ENCODE assay signal across 10 mouse cellular contexts in genomic region chr19:6453349-6453748, GRCm38 (mm10). TPM values are rescaled to one million over a fixed set of nuclear protein-coding genes. Genes with fewer than 3 reads are reported as not detected.
DNase-seq lines count a peak whose midpoint lies in the region; ATAC-seq lines count a peak whose summit lies in the region.
"Had no signal": no experiment of that assay in that cellular context is flagged by ENCODE, and none has a peak within 500 bp of the region (broad histone marks: within the 10 kb centered on the region; RNA-seq: fewer than 3 reads in every experiment).

No protein-coding gene starts in this region.

- H3K9me3 ChIP-seq in neural tube, embryonic 14.5 days (ENCODE audit: control insufficient read depth, low read length) = no peaks in the 10 kb centered on the region
- no peaks in the 10 kb centered on the region for H3K9me3 ChIP-seq in intestine, embryonic 16.5 days (ENCODE audit: control insufficient read depth, low read length)
- H3K9me3 ChIP-seq: heart, embryonic 13.5 days; lung, embryonic 15.5 days had no signal

- ATAC-seq in frontal cortex, adult (ENCODE audit: low TSS enrichment) = peak; percentile 51; the same call in 1 of the 2 replicates
- ATAC-seq in neural tube, embryonic 14.5 days (ENCODE audit: low read depth) = peak; percentile 22
- no peak for ATAC-seq in monocyte, adult 5-6 weeks (replicated peaks; ENCODE audit: insufficient number of reproducible peaks, low FRiP score, low TSS enrichment, poor library complexity, severe bottlenecking)
- no peak for ATAC-seq in intestine, embryonic 16.5 days
- no peak for ATAC-seq in megakaryocyte-erythroid progenitor cell, adult 5-6 weeks (replicated peaks; ENCODE audit: low FRiP score, low TSS enrichment, poor library complexity, severe bottlenecking)

- intact Hi-C loops in heart, postnatal 25 days (cut with DNase I) = loop anchor here (2.0 kb wide), 2 partner anchors 53 to 81 kb away; no protein-coding TSS in a partner anchor

- peak; percentile 86 for DNase-seq in cerebellum, adult 9-11 months
- DNase-seq in layer of hippocampus, adult 8-10 months (ENCODE audit: low spot score in 2 of 2) = peak; percentile 84 to 85
- DNase-seq in heart, postnatal 25 days (ENCODE audit: low spot score) = no peak

- 51% methylated on average over 8 of the region's 8 CpGs for WGBS in neural tube, embryonic 14.5 days
- 83% methylated on average over 8 of the region's 8 CpGs for WGBS in intestine, embryonic 16.5 days

- H3K27ac ChIP-seq in neural tube, embryonic 14.5 days (ENCODE audit: low read depth, low read length) = peak overlapping the region; percentile 75
- H3K27ac ChIP-seq in intestine, embryonic 16.5 days (ENCODE audit: low read length) = no peak overlapping the region
- H3K27ac ChIP-seq: heart, embryonic 13.5 days; lung, embryonic 15.5 days had no signal

- H3K4me1 ChIP-seq in neural tube, embryonic 14.5 days (ENCODE audit: control insufficient read depth, insufficient read depth, low read length) = peaks cover 21% of the 10 kb centered on the region
- H3K4me1 ChIP-seq in intestine, embryonic 16.5 days (ENCODE audit: control insufficient read depth, insufficient read depth, low read length) = peaks cover 5% of the 10 kb centered on the region; the same call in 1 of the 2 replicates

- no peak overlapping the region for H3K9ac ChIP-seq in neural tube, embryonic 14.5 days (replicated peaks; ENCODE audit: low read depth, low read length)
- no peak overlapping the region for H3K9ac ChIP-seq in intestine, embryonic 16.5 days (ENCODE audit: low read depth, low read length)
- H3K9ac ChIP-seq: heart, embryonic 13.5 days; lung, embryonic 15.5 days had no signal

- no peak overlapping the region for H3K4me2 ChIP-seq in neural tube, embryonic 14.5 days (ENCODE audit: low read depth, low read length)
- no peak overlapping the region for H3K4me2 ChIP-seq in intestine, embryonic 16.5 days (ENCODE audit: low read depth, low read length)
- H3K4me2 ChIP-seq: heart, embryonic 13.5 days; lung, embryonic 15.5 days had no signal

- H3K36me3 ChIP-seq in neural tube, embryonic 14.5 days (ENCODE audit: control insufficient read depth, insufficient read depth, low read length) = peaks cover 3% of the 10 kb centered on the region; the same call in 1 of the 2 replicates
- no peaks in the 10 kb centered on the region for H3K36me3 ChIP-seq in intestine, embryonic 16.5 days (ENCODE audit: control insufficient read depth, insufficient read depth, low read length)
- H3K36me3 ChIP-seq: heart, embryonic 13.5 days; lung, embryonic 15.5 days had no signal

- H3K4me3 ChIP-seq in neural tube, embryonic 14.5 days (ENCODE audit: low read depth, low read length) = no peak overlapping the region
- H3K4me3 ChIP-seq in intestine, embryonic 16.5 days (ENCODE audit: low read length) = no peak overlapping the region
- H3K4me3 ChIP-seq: heart, embryonic 13.5 days; lung, embryonic 15.5 days had no signal

- H3K27me3 ChIP-seq in neural tube, embryonic 14.5 days (ENCODE audit: control insufficient read depth, insufficient read depth, low read length) = no peaks in the 10 kb centered on the region
- no peaks in the 10 kb centered on the region for H3K27me3 ChIP-seq in intestine, embryonic 16.5 days (replicated peaks; ENCODE audit: control insufficient read depth, insufficient read depth, low read length)
- H3K27me3 ChIP-seq: lung, embryonic 15.5 days had no signal

RNA-seq across cellular contexts. Expression of gene Nrxn2, which starts 34.8 kb away (rescaled TPM):
- 100 to 1,000 TPM; 348 to 441 (median 390) TPM for total RNA-seq in layer of hippocampus, adult 8-10 months (2022)
- polyA plus RNA-seq in neural tube, embryonic 14.5 days (2014; fragmentation: Nextera tagmentation; extraction: Ambion mirVana) = 46.3 and 66.5 TPM in 2 replicates
- total RNA-seq in monocyte, adult 5-6 weeks (2017) = not detected in 3 replicates
- 0.73 and 0.97 TPM in 2 replicates for polyA plus RNA-seq in intestine, embryonic 16.5 days (2015; fragmentation: Nextera tagmentation; extraction: Ambion mirVana)
- total RNA-seq in heart, postnatal 25 days (2021) = 1 to 10 TPM; 3.4 to 4.4 TPM
- not detected in 2 replicates for total RNA-seq in megakaryocyte-erythroid progenitor cell, adult 5-6 weeks (2014; fragmentation: Nextera tagmentation)
- not detected in 2 replicates for total RNA-seq in megakaryocyte-erythroid progenitor cell, adult 5-6 weeks (2017)

RNA-seq across cellular contexts. Expression of gene Rasgrp2, which starts 54.2 kb away (rescaled TPM):
- total RNA-seq in layer of hippocampus, adult 8-10 months (2022) = 10 to 100 TPM; 35.0 to 44.1 (median 40.9) TPM
- 81.6 and 130 TPM in 2 replicates for polyA plus RNA-seq in neural tube, embryonic 14.5 days (2014; fragmentation: Nextera tagmentation; extraction: Ambion mirVana)
- total RNA-seq in monocyte, adult 5-6 weeks (2017) = 260 to 384 TPM (median 349 TPM) in 3 replicates
- 41.8 and 47.0 TPM in 2 replicates for polyA plus RNA-seq in intestine, embryonic 16.5 days (2015; fragmentation: Nextera tagmentation; extraction: Ambion mirVana)
- 10 to 100 TPM; 43.2 to 55.2 TPM for total RNA-seq in heart, postnatal 25 days (2021)
- 41.2 and 64.6 TPM in 2 replicates for total RNA-seq in megakaryocyte-erythroid progenitor cell, adult 5-6 weeks (2014; fragmentation: Nextera tagmentation)
- total RNA-seq in megakaryocyte-erythroid progenitor cell, adult 5-6 weeks (2017) = 21.6 and 32.0 TPM in 2 replicates

Comparison
In these comparisons a context has a peak if more than half of its experiments do, and no peak if none do; other contexts are left out.
1. ATAC-seq: peak in frontal cortex, adult (single experiment) and neural tube, embryonic 14.5 days (single experiment); none in monocyte, adult 5-6 weeks (single experiment), intestine, embryonic 16.5 days (single experiment) and megakaryocyte-erythroid progenitor cell, adult 5-6 weeks (single experiment).
2. RNA of gene Nrxn2, which starts 34.8 kb away (total RNA-seq): 348 to 441 TPM in layer of hippocampus, adult 8-10 months; 3.4 to 4.4 TPM in heart, postnatal 25 days, not detected in monocyte, adult 5-6 weeks and not detected in megakaryocyte-erythroid progenitor cell, adult 5-6 weeks; every median in the first group is over 10 times any median in the second.